Mouse (Mus musculus): Measurements from ENCODE around the gene Cdkal1.

DNA sequence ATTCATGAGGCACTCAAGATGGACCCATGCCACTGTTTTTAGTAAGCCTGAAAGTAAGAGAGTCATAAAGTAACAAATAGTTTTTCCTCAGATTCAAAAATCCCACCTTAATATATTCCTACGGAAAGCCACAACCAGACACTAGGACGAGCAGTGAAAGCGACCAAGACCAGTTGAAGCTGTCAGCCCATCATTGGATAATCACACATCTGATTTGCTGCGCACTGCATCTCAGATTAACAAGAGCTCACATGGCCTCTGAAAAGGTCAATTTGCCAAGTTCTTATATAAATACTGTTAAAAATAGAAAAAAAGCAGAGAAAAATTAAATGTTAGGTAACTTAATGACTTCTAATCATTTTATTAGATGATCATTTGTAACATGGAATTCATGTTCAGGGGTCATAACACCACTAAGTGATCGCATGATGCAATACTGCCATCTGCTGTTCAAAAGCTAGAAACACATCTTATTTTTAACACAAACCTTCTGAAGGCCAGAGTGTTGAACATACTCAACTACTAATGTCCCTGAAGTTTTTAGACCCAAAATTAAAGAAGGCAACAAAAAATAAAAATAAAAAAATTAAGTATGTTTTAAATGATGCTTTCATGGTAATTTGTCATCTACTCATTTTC, 16.9 kb downstream of the Cdkal1 start:
- no peak for TF ChIP-seq CTCF (IDR thresholded peaks at IDR 0.05; ENCODE audit: control insufficient read depth, insufficient read depth, insufficient read length)
- TF ChIP-seq FOSL1 (IDR thresholded peaks at IDR 0.05; ENCODE audit: insufficient read depth, low read length, poor library complexity, severe bottlenecking) = no peak
- TF ChIP-seq USF1 (IDR thresholded peaks at IDR 0.05; ENCODE audit: low read depth) = no peak
- TF ChIP-seq CEBPB (IDR thresholded peaks at IDR 0.05; ENCODE audit: low read depth) = no peak
- TF ChIP-seq MAX (IDR thresholded peaks at IDR 0.05) = no peak
